Mouse (Mus musculus) midbrain, embryonic 12.5 days (tissue): ENCODE measurements around the gene Cep83. TPM values are rescaled to one million over a fixed set of nuclear protein-coding genes. Genes with fewer than 3 reads are reported as not detected.

Experiments
- ATAC-seq: fragments of 200-750 bp; cut with Nextera tagmentation; 2 replicates; pipeline ENCODE4 v1.8.0; 2017; ENCODE audit warnings: low read depth, moderate TSS enrichment, moderate library complexity; ENCODE audit not compliant: low FRiP score
- H3K27ac ChIP-seq: fragments of 300-500 bp; sonication (generic); replicated peaks from 2 replicates; pipeline ENCODE4 v1.5.1; 2016; ENCODE audit warnings: mild to moderate bottlenecking
- H3K27me3 ChIP-seq: fragments of 300-500 bp; sonication (generic); 2 replicates; pipeline ENCODE4 v1.6.1; 2016; ENCODE audit warnings: mild to moderate bottlenecking
- H3K36me3 ChIP-seq: fragments of 300-500 bp; sonication (generic); 2 replicates; pipeline ENCODE4 v1.6.1; 2016
- H3K4me1 ChIP-seq: fragments of 300-500 bp; sonication (generic); 2 replicates; pipeline ENCODE4 v1.6.1; 2016
- H3K4me2 ChIP-seq: fragments of 300-500 bp; sonication (generic); replicated peaks from 2 replicates; pipeline ENCODE4 v1.6.1; 2016; ENCODE audit warnings: mild to moderate bottlenecking, moderate library complexity
- H3K4me3 ChIP-seq: fragments of 300-500 bp; sonication (generic); 2 replicates; pipeline ENCODE4 v1.5.1; 2016; ENCODE audit warnings: mild to moderate bottlenecking
- H3K9ac ChIP-seq: fragments of 300-500 bp; sonication (generic); replicated peaks from 2 replicates; pipeline ENCODE4 v1.6.1; 2016; ENCODE audit warnings: mild to moderate bottlenecking, moderate library complexity
- H3K9me3 ChIP-seq: fragments of 300-500 bp; sonication (generic); 2 replicates; pipeline ENCODE4 v1.6.1; 2016; ENCODE audit warnings: mild to moderate bottlenecking
- WGBS: fragments of 180-500 bp; shearing (Covaris S2); methylation state at CpG from one replicate; pipeline ENCODE4 v1.1.7; 2016; 5-methylcytosine and 5-hydroxymethylcytosine counted together
- polyA plus RNA-seq: library from polyadenylated mRNA; unstranded; fragments of >200 nt; fragmentation: Nextera tagmentation; extraction: Ambion mirVana; gene quantifications from 2 replicates; pipeline ENCODE4 v1.2.1, GENCODE M21; 2016

The Cep83 gene
- polyA plus RNA-seq, 1 experiment from 2014 or later = 24.5 TPM

DNA sequence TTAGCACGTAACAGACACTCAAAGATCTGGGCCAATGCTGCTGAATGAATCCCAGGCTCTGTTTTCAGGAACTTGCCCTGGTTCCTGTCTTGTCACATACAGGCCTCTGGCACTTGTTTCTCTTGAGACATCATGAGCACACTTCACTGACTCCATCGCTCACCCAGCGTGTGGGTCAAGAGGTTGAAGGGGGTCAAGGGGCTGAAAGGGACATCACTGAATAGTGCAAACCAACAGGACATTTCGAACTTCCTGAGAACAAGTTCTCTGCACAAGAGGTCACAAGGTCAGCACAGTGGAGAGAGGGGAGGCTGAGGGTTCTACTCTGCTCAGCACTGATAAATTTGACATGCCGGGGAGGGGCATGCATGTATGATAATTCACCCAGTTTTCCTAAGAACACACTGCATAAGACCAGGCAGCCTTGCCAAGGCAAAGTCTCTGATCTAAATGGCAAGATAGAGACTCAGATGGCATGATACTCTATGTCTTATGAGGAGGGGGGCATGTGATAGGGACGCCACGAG is 121.6 kb downstream of the Cep83 start:
- no peak overlapping the region for H3K27ac ChIP-seq
- no peaks in the 10 kb centered on the region for H3K9me3 ChIP-seq
- peaks cover 20% of the 10 kb centered on the region for H3K4me1 ChIP-seq
- ATAC-seq = no peak
- H3K9ac ChIP-seq = no peak overlapping the region
- no peak overlapping the region for H3K4me3 ChIP-seq
- 78% methylated on average over 7 of the region's 7 CpGs for WGBS
- H3K27me3 ChIP-seq = no peaks in the 10 kb centered on the region
- H3K4me2 ChIP-seq = no peak overlapping the region
- no peaks in the 10 kb centered on the region for H3K36me3 ChIP-seq

DNA sequence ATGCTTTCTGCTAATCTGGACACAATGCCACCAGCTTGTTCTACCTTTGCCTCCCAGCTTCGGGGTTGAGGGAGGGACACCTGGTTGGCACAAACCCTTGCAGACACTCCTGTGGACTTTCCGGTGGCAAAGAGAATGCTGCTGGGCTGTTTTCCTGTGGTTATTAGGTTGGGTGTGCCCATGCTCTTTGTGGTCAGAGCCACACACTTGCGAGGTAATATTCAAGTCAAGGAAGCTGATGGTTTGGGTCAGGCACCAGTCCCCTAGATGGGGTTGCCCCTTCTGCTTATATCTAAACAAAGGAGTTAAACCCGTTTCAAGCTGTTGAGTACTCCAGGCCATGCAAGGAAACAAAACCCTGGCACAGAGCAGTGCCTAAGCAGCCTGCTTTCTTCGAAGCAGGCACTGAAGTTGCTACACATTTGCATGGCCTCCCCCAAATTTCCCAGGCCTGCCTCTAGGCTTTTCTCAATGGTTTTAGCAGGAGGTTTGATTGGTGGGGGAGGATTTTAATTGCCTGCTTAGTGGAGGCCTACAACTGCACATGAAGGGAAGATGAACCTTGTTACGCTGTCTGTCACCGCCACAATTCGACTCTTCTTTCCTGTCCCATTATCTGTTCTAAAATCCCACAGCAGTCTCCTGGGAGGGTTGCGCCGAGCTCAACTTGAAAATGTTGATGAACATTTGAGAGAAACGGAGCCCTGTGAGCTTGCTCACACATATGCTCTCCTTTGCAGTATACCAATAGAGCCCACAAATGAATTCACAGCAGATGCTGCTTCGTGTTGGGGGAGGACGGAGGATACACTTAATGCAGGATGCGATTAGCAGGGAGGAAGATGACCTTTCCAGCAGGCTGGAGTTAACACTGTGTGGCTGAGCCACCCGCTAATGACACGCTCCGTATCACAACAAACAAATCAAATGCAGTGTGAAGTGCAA is 123.7 kb downstream of the Cep83 start:
- Histone ChIP-seq H3K36me3 (no peaks in the 10 kb centered on the region), H3K4me1 (peaks cover 20% of the 10 kb centered on the region), H3K4me2 (no peak overlapping the region), H3K9me3 (no peaks in the 10 kb centered on the region), H3K4me3 (no peak overlapping the region), H3K27ac (peak overlapping the region; percentile 54), H3K27me3 (no peaks in the 10 kb centered on the region), H3K9ac (no peak overlapping the region)
- 59% methylated on average over 17 of the region's 17 CpGs for WGBS
- ATAC-seq = peak; percentile 59

DNA sequence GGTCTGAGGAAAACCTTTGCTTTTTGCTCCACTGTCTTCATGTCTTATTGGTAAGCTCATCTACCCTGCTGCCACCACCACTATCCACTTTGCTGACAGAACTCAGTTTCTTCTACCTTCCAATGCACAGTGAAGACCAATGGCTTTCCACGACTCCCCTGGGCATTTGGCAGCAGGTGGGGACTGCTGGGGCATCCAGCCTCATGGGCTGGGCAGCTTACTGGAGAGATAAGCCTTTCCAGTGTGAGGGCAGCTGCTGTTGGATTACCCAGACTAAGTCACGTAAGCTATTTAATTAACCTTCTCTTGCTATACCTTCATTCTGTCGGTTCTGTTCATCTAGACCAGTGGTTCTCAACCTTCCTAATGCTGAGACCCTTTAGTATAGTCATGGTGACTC is 129.7 kb downstream of the Cep83 start:
- Histone ChIP-seq H3K36me3 (no peaks in the 10 kb centered on the region), H3K4me1 (peaks cover 7% of the 10 kb centered on the region; the same call in 1 of the 2 replicates), H3K9ac (no peak overlapping the region), H3K27me3 (no peaks in the 10 kb centered on the region), H3K4me2 (no peak overlapping the region), H3K4me3 (no peak overlapping the region), H3K27ac (no peak overlapping the region), H3K9me3 (no peaks in the 10 kb centered on the region)
- no peak for ATAC-seq
- WGBS = 87% methylated on average over 3 of the region's 3 CpGs

DNA sequence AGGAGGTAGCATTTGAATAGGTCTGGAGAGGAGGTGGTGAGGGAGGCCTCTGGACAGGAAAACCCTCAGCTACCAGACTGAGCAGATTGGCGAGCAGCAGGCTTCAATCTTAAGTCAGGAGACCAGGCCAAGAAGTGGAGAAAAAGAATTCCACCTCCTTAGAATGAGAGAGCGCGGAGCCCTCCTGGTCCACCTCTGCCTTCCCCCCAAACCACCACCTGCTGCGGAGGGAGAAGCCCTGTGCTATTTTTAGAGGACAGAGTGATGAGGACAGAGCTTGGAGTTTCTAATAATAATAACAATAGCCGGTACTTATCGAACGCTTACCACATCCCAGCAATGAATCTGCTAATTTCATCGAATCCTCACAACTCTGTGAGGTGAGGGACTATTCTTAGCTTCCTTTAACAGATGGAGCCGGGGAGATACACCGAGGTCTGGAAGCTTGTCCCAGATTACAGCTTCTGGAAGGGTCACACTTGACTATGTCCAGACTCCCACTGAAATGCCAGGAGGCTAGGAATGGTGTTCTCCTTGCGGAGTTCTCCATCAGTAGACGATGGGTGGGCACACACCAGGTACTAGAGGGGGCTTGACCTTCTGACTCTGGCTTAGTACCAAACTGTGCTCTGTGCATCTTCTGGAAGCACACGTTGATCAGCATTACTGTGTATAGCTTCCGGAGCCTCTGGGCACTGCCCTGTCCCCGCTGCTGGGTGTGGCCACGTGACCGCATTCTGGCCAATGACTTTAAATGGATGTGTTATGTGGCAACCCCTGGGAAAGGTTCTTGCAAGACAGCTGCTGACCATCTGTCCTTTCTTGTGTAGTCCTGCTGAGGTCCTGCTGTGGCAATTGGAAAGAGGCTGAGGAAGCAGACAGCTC is 130.6 kb downstream of the Cep83 start:
- no peak overlapping the region for H3K4me2 ChIP-seq
- 91% methylated on average over 17 of the region's 17 CpGs for WGBS
- H3K36me3 ChIP-seq = no peaks in the 10 kb centered on the region
- H3K4me3 ChIP-seq = no peak overlapping the region
- H3K4me1 ChIP-seq = 0 out of 2 replicates have a peak, but pooled peaks cover 1% of the 10 kb centered on the region
- H3K27me3 ChIP-seq = no peaks in the 10 kb centered on the region
- no peak overlapping the region for H3K27ac ChIP-seq
- H3K9ac ChIP-seq = no peak overlapping the region
- no peak for ATAC-seq
- no peaks in the 10 kb centered on the region for H3K9me3 ChIP-seq

DNA sequence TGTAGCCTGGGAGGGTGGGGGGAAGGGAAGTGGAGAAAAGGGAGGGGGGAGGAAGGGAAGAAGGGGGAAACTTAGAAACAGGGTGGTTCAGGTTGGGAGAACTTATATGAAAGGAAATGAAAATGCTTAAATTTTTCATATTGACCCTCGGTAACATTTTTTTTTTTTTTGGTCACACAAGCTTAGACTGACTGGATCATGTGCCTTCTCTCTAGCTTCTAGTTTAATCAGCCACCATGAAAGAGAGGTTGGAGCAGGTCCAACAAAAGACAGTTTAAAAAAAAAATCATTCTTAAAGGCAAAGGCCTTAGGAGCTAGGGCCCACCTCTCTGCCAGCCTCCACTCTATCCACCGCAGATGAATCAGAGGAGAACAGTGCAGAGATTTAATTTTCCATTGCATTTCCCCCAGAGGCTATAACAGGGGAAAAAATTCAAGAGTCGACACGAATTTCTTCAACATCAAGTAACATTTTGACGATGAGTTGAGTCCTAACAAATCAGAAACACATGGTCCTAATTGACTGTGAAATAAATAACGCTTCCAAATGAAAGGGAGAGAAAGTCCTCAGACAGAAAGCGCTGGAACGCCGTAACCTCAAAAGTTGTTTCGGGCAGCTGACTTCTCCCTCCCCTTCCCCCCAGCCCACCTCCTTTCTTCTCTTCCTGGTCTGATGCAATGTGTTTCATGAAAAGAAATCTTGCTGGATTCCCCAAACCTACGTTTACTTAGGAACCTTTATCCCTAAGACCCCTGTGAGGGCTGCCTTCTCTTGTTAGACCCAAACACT is 135.7 kb downstream of the Cep83 start:
- no peaks in the 10 kb centered on the region for H3K27me3 ChIP-seq
- no peak overlapping the region for H3K9ac ChIP-seq
- no peak overlapping the region for H3K27ac ChIP-seq
- 60% methylated on average over 11 of the region's 11 CpGs for WGBS
- no peaks in the 10 kb centered on the region for H3K4me1 ChIP-seq
- 0 out of 2 replicates have a peak, but pooled peaks cover 3% of the 10 kb centered on the region for H3K36me3 ChIP-seq
- no peak overlapping the region for H3K4me2 ChIP-seq
- no peak for ATAC-seq
- H3K4me3 ChIP-seq = no peak overlapping the region
- no peaks in the 10 kb centered on the region for H3K9me3 ChIP-seq

DNA sequence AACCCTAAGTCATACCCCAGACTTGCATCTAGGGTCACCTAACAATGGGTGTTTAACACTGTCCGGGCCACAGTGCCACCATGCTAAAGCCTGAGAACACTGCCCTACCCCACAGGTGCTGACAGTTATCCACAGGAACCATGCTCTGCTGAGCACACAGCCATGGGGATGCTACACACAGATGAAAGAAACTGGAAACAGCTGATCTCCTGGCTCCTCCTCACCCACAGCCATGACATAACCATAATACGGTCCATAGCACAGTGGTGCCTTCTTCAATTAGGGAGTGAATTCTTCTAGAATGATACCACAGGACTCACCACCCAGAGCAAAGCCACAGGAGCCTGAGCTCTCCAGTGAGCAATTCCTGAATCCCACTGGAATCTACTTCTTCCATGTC is 137.5 kb downstream of the Cep83 start:
- Histone ChIP-seq H3K9ac (no peak overlapping the region), H3K4me2 (no peak overlapping the region), H3K27ac (no peak overlapping the region), H3K4me3 (no peak overlapping the region), H3K4me1 (no peaks in the 10 kb centered on the region), H3K27me3 (no peaks in the 10 kb centered on the region), H3K9me3 (no peaks in the 10 kb centered on the region), H3K36me3 (0 out of 2 replicates have a peak, but pooled peaks cover 8% of the 10 kb centered on the region)
- 90% methylated on average over 2 of the region's 2 CpGs for WGBS
- no peak for ATAC-seq

DNA sequence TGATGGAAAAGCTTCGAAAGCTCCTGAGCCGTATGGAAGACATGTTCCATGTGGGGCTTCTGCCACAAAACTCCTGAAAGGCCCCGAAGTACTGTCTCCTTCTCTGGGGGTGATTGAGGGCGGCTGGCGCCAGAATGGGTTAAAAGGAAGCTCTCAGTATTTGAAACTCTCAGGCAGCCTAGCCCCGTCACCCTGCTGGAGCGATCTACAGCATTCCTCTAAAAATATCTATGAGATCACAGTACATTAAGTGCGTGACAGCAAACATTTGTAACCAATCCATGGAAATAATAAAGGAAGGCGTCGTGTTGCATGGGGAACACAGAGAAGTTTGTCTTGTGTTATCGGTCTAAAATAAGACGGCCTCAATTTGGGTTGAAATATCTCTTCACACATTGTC is 138.0 kb downstream of the Cep83 start:
- no peak overlapping the region for H3K27ac ChIP-seq
- no peak overlapping the region for H3K4me3 ChIP-seq
- H3K27me3 ChIP-seq = no peaks in the 10 kb centered on the region
- H3K36me3 ChIP-seq = peaks cover 13% of the 10 kb centered on the region; the same call in 1 of the 2 replicates
- no peaks in the 10 kb centered on the region for H3K9me3 ChIP-seq
- no peak overlapping the region for H3K9ac ChIP-seq
- no peak overlapping the region for H3K4me2 ChIP-seq
- no peaks in the 10 kb centered on the region for H3K4me1 ChIP-seq
- ATAC-seq = no peak
- WGBS = 96% methylated on average over 12 of the region's 12 CpGs

DNA sequence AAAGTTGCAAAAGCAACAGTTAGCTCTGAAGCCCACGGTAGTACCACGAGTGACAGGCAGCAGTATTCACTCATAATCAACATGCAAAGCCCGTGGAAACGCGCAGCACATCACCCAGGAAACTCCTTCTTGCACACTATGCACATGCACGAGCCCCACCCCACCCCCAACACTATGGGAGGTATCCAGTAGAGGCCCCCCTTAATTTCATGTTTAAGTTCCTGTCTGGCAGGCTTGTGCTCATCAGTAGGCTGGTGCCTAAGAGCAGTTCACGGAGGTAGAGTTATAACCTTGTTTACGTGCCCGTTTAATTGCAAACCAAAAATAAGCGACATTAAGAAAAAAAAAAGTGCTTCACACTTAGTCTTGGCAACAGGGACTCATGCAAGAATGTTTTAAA is 138.9 kb downstream of the Cep83 start:
- peaks cover 15% of the 10 kb centered on the region; the same call in 1 of the 2 replicates for H3K36me3 ChIP-seq
- no peak overlapping the region for H3K27ac ChIP-seq
- H3K4me3 ChIP-seq = no peak overlapping the region
- H3K4me1 ChIP-seq = no peaks in the 10 kb centered on the region
- H3K27me3 ChIP-seq = no peaks in the 10 kb centered on the region
- ATAC-seq = no peak
- no peaks in the 10 kb centered on the region for H3K9me3 ChIP-seq
- H3K4me2 ChIP-seq = no peak overlapping the region
- no peak overlapping the region for H3K9ac ChIP-seq
- 90% methylated on average over 10 of the region's 10 CpGs for WGBS

DNA sequence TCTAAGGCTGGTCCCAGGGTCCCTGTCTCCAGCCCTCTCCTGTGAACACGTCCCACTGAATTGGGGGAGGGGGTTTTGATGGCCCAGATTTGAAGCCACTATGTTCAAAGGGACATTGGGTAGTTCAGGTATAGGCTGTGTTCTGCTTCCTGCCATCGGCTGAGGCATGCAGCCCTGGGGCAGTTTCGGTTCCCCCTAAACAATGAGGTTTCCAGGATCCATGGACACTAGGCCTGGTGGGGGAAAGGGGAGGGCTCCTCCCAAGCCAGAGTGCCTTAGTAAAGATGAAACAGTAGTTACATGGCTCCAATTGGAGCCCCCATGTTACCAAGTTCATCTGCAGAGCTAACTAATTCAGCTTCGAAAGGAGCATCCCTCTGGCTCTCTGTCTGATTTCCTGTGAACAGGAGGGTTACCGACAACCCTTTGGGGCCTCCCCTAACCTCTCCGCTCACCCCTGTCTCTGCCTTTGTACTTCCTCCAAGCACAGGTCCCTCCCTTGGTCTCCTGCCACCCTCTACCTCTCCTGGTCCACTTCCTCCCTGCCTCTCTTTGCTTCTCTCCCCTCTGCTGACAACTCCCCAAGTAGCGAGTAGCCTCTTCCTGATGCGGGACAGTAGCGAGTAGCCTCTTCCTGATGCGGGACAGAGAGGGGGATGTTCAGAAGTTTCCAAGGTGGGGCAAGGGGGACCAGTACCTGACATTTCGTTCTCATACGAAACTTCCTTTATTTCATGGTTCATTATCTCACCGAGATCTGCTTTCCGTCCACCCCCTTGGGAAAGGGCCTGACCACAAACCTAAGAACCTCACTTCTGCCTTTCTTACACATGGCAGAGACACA is 139.7 kb downstream of the Cep83 start:
- Histone ChIP-seq H3K4me2 (no peak overlapping the region), H3K4me3 (no peak overlapping the region), H3K4me1 (no peaks in the 10 kb centered on the region), H3K27me3 (no peaks in the 10 kb centered on the region), H3K9ac (no peak overlapping the region), H3K36me3 (peaks cover 20% of the 10 kb centered on the region), H3K27ac (no peak overlapping the region), H3K9me3 (no peaks in the 10 kb centered on the region)
- WGBS = 90% methylated on average over 14 of the region's 14 CpGs
- no peak for ATAC-seq

DNA sequence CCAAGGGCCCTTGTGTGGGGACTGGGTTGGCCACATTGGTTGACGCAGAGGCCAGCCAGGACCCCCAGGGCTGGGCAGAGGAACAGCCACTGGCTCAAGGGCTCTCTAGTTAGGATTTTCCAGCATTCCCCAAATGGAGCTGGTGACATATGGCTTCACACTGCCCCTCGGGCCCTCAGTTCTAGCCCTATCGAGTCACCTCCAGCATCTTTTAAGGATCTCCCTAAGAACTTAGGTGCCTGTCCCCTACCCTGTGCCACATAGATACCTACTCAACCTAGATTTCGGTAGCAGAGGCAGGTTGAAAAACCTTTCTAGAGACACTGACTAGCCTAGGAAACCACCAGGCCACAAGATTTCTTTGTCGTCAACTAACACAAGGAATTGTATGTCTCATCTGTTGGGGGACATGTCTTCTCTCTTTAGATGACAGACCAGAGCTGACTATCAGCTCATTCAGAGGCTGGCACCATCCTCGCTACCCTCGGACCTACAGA is 140.3 kb downstream of the Cep83 start:
- WGBS = 94% methylated on average over 7 of the region's 7 CpGs
- H3K4me3 ChIP-seq = no peak overlapping the region
- no peaks in the 10 kb centered on the region for H3K4me1 ChIP-seq

More for the DNA sequence above, 140.3 kb downstream of the Cep83 start:
- Histone ChIP-seq H3K27me3 (no peaks in the 10 kb centered on the region), H3K9me3 (no peaks in the 10 kb centered on the region), H3K4me2 (no peak overlapping the region), H3K36me3 (peaks cover 23% of the 10 kb centered on the region), H3K9ac (no peak overlapping the region), H3K27ac (no peak overlapping the region)
- no peak for ATAC-seq
